Mouse (Mus musculus): ENCODE data around the gene Ube3b. TPM values are rescaled to one million over a fixed set of nuclear protein-coding genes. Genes with fewer than 3 reads are reported as not detected.

The Ube3b gene
- total RNA-seq, 2 experiments from 2014 or later, result 74.7 to 88.0 TPM

DNA sequence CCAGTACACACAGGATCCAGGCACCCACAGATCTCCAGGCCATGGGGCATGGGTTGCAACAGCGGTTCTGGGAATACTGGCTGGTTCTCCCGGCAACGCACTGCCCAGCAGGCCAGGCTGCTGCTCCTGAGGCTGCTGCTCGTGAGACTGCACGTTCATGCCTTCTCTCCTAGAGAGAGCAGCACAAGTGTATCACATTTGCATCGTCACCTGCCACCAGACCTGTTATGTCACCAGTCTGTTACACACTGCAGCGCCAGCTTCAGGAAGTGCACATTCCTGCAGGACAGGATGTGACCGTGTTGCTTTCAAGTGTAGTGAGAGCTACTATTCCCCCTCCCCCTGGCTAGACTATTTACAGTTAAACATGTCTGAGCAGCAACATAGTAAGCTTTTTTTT is 36.4 kb downstream of the Ube3b start:
- intact Hi-C loops (cut with DNase I), result no loop called here
- DNase-seq (ENCODE audit: low spot score in 2 of 2), result no peak

DNA sequence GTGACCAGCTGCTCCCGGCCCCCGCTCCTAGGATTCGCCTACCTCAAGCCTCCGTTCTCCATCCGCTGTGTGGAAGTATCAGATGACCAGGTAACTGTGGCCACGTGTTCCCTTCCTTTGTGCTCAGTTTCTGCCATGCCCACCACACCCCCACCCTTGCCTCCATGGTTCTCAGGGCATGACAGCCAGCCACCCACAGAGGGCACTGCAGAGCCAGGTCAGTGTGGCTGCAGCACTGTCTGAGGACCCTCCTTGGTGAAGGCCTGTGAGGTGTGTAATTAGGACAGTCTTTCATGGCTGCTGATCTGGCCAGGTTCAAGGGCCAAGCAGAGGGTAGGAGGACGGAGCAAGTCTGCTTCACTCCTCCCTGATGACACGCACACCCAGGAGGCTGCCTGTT is 38.1 kb downstream of the Ube3b start:
- DNase-seq (ENCODE audit: low spot score in 2 of 2), result no peak
- intact Hi-C loops (cut with DNase I), result no loop called here

DNA sequence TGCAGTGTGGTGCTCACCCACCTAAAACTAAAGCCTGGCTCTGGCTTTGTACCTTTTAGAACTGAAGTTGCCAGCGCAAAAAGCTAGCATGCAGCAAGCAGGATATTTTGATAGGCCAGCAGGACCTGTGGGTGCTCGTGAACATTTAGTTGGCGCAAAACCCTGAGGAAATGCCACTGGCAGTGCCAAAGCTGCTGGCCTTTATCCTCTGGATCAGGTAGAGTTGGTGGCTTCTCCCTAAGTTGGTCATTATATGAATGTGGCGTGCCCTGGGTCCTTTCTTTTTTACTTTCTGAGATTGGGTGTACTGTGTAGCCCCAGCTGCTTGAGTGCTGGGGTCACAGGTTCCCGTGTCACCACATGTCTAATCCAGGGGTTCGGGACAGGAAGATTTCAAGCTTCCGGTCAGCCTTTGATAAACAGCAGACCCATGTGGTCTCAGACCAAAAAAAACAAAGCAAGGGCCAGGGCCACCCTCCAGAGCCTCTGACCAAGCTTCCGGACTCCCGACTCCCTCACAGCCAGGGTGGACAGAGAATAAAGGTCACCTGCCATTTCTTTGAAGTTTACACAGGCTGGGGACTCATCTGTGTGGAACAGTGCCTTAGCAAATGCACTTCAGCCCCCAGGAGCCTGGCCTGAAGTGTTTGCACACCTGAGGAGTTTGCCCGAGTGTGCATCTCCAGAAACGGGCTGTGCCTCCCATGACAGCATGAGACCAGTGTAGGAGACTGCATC is 41.3 kb downstream of the Ube3b start:
- intact Hi-C loops (cut with DNase I), result no loop called here
- no peak for DNase-seq (ENCODE audit: low spot score in 2 of 2)

DNA sequence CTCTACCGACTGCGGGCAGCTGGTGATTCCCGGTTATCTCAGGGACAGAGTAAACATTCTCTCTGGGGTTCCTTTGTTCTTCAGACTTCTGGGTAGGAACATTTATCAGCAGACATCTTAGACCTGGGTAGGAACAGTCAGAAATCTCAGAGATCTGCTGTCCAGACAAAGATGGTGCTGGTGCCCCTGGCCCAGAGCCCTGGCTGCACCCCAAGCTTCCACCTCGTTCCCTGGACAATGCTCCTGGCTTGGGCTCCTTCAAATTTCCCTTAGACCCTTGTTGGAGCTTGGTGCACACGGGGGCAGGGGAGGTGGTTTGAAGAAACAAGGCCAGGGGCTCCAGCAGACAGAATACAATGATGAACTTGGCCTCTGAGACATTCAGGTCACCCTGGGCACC is 42.2 kb downstream of the Ube3b start:
- no peak for DNase-seq (ENCODE audit: low spot score in 2 of 2)
- intact Hi-C loops (cut with DNase I), result no loop called here

DNA sequence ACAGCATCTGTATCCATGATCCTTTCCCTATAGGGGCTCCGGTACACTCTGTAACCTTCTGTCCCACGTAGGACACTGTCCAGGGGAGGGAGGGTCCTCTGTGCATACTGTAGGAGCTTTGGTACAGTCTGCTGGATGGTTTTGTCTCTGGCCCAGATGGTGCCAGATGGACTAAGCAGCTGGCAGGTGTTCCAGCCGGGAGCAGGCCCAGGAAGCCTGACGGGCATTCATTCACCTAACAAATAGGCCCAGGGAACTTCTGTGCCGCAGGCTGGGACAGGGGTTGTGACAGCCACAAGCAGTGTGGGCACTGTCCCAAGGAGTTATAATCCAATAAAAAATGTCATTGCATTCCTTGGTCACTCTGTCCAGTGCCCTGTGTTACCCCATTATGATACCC is 43.6 kb downstream of the Ube3b start:
- intact Hi-C loops (cut with DNase I), result no loop called here

DNA sequence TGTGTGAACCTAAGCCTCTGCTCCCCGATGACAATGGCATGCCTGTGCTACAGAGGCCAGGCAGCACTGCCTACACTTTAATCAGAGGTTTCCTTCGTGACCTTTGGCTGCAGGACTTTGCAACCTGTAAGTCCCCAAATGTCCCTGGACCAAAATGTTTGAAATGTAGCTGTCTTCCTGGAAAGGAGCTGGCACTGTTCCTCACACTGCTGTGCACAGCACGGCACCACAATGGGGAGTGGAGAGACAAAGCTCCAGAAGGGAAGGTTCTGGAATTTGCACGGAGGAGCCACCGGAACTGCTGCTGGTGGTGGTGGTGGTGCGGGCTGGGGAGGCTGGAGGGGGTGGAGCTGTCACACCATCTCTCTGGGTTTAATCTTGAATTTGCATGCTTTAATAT is 46.3 kb downstream of the Ube3b start:
- intact Hi-C loops (cut with DNase I), result no loop called here
- DNase-seq (ENCODE audit: low spot score in 2 of 2), result no peak

More for the DNA sequence above, 43.6 kb downstream of the Ube3b start:
- no peak for DNase-seq (ENCODE audit: low spot score in 2 of 2)

DNA sequence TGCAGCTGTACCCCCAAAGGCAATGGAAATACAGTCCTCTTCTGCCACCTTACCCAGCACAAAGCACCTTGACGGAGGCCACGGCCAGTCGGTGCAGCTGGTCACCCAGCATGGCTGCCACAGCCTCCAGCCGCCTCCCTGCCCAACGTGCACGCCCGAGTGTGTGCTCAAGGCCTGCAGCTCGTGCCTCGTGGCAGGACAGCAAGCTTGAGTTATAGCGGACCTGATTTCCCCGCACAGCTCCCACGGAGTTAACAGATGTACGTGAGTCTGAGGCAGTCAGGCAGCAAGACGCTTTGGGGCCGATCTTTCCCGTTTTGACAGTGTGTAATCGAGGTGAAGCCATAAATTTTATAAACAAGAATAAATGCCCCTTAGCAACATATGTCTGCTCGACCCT is 48.2 kb downstream of the Ube3b start:
- DNase-seq (ENCODE audit: low spot score in 2 of 2), result no peak
- intact Hi-C loops (cut with DNase I), result no loop called here

DNA sequence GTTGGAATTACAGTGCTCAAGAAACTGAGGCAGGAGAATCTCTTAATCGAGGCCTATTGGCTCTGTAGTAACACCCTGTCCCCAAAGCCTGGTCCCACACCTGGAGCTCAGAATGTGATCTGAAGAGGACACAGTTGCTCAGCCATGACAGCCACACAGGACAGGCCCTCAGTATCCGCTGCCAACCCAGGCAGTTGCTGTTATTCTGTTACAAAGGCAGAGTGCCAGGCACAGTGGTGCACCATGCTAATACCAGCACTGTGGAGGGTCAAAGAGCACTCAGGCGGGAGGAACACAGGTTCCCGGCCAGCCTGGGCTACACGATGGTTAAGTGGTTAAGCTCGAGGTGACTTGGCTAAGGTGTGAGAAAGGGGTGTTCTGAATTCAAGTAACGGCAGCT is 49.4 kb downstream of the Ube3b start:
- DNase-seq (ENCODE audit: low spot score in 2 of 2), result no peak
- intact Hi-C loops (cut with DNase I), result no loop called here

DNA sequence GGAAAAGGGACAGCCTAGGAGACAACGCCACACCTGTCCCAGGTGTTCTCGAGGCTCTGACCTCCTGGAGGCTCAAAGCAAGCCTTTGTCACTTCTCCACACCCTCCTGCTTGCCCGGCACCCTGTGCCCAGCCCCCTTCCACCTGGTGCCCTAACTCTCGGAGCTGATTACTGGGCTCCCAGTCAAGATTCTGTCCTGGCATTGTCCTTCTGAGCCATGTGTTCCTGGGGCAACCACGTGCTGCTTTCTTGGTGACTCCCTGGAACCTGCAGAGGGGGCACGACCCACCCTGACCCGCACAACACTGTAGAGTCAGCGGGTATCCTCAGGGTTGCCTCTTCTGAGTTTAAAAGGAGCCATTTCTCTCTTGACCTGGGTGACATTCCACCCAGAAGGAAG is 54.0 kb downstream of the Ube3b start:
- intact Hi-C loops (cut with DNase I), result no loop called here
- DNase-seq (ENCODE audit: low spot score in 2 of 2), result no peak

DNA sequence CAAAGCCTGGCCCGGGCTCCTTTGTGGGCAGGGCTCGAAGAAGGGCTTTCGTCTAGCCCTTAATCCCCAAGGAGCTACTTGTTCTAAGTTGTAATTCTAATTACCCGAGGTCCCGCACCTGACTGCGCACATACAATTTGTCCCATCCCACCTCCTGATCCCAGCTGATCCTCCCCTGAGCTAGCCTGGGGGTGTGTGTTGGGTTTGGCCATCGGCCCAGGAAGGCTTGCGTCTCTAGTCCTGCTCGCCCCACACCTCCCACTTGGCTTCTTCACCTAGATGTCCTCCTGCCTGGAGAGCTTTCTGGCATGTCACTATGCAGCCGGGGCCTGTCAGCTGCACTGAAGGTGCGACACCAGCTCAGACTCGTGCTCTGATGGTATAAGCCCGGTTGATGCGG is 55.2 kb downstream of the Ube3b start:
- intact Hi-C loops (cut with DNase I), result no loop called here
- no peak for DNase-seq (ENCODE audit: low spot score in 2 of 2)

DNA sequence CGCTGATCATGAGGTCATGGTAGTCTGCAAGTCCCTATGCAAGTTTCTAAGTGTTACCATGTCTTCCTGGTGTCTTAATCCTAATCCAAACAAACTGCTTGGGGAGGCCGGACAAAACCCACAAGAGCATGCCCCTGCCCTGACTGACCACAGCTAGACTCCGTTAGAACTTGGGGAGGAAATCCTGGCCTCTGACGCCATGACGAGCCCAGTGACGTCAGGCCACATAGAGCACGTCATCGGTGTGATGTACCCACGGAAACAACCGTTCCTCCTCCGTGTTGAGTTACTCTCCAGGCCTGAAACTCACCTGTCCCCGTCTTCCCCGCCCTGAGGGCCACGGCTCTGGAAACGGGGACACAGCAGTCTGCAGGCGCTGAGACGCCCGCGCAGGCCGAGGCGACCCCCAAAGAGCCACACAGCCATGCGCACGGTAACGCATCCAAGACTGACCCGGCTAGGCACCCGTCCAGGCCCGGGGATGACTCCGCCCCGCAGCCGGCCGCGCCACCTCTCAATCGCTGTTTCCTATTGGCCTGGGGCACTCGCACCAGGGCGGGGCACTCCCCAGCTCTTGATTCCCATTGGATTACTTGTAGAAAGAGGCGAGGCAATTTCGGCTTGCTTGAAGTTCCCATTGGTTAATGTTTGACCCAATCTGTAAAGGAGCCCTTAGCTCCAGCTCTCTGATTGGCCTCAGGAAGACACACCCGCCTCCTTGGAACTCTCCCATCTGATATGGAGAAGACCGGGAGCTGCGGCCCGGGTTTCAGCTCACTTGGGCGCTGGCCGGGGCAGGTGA is 63.4 kb downstream of the Ube3b start, which contains the start of the genes Mmab and Mvk:
TSS of gene Mmab (minus strand) at position 495 of the 802 bp plus-strand sequence.
TSS of gene Mvk (plus strand) at position 704 of the 802 bp plus-strand sequence.
- intact Hi-C loops (cut with DNase I), result loop anchor here (5.0 kb wide), 1 partner anchor 61 kb away; the partner anchor contains the start of genes Kctd10 and Ube3b
- peak; percentile 98 to 99 for DNase-seq (ENCODE audit: low spot score in 2 of 2)

DNA sequence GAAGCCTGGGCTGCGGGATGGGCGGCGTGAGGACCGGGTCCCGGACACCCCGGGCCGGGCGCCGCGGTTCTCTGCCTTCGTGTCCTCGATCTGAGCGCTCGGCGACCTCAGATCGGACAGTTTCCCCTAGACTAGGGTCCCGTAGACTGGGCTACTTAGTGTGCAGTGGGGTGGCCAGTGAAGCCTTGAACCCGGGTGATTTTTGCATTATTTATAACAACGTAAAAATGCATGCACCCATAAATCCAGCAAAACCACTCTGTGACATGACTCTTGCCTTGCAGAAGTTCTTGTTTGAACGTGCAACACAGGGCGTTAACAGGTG is 63.9 kb downstream of the Ube3b start:
- intact Hi-C loops (cut with DNase I), result loop anchor here (5.0 kb wide), 1 partner anchor 62 kb away; the partner anchor contains the start of genes Kctd10 and Ube3b
- no peak for DNase-seq (ENCODE audit: low spot score in 2 of 2)

DNA sequence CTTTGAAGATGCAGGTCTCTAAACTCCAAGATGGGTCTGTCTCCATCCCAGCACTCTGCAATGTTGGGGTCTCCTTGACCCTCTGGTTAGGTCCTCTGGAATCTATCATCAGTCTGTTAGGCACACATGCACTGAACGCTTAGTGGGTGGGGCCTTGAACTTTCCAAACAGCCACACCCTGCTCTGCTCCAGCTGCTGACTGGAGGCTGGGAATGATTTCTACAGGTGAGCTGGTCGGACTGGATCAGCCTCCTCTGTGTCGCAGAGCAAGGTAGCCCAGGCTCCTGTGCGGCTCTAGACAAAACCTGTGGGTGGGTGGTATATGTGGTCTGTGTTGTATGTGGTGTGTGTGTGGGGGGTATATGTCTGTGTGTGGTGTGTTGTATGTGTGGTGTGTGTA is 68.6 kb downstream of the Ube3b start:
- intact Hi-C loops (cut with DNase I), result no loop called here

DNA sequence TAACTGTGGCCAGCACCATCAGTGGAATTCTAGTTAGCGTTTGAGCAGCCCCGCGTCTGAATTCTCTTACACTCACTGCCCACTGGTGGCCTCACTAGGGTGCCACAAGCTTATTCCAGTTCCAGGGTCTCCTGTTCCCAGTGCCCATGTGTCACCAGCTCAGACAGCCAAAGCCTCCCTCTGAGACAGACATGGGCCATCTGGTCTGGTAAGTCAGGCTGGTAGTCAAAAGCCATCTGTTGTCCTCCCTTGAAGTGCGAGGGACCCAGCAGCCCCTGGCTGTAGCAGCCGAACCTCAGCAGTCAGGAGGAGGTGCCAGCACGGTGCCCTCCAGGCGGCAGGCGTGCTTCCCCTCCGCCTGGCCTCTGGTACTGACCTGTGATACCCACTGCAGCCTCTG is 75.9 kb downstream of the Ube3b start:
- intact Hi-C loops (cut with DNase I), result no loop called here
- DNase-seq (ENCODE audit: low spot score in 2 of 2), result no peak

More for the DNA sequence above, 68.6 kb downstream of the Ube3b start:
- no peak for DNase-seq (ENCODE audit: low spot score in 2 of 2)

DNA sequence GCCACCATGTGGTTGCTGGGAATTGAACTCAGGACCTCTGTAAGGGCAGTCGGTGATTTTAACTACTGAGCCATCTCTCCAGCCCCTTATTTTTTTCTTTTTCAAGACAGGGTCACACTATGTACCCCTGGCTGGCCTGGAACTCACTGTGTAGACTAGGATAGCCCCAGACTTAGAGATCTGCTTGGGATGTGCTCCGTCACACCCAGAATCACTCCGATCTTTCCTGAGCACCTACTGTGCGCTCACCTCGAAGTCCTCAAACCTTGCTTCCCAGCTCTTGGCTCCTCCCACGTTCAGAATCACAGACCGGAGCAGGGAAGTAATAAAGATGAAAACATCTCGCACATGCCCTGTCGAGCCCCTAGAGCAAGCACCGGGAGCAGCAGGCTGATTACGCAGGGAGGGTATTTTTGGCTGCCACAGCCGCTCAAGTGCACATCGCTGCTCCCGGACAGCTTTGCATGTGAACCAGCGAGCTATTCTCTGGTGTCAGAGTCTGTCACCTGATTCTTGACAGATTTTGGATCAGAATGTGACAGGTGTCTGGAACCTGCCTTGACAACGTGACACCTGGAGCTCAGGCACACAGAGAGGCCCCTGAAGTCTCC is 76.7 kb downstream of the Ube3b start:
- intact Hi-C loops (cut with DNase I), result no loop called here
- no peak for DNase-seq (ENCODE audit: low spot score in 2 of 2)

DNA sequence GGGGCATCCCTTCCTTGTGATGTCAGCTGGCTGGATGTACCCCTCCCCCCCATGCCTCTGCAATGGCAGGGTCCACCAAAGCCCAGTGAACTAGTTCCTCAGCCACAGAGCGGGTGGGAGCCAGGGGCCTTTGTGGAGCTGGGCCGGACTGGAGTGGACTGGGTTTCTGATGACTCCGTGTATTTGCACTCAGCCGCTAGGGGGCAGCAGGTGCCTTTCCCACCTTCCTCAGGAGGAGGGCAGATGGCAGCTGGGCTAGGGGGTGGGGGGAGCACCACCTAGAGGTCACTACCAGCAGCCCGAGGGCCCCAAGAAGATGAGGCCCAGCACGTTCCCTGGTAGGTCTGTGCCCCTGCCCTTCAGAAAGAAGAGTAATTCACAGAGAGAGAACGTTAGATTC is 80.8 kb downstream of the Ube3b start:
- intact Hi-C loops (cut with DNase I), result loop anchor here (2.0 to 5.0 kb wide), 2 partner anchors 108 to 146 kb away; partner anchors contain the start of gene Fam222a
- peak; percentile 71 to 75 for DNase-seq (ENCODE audit: low spot score in 2 of 2)

DNA sequence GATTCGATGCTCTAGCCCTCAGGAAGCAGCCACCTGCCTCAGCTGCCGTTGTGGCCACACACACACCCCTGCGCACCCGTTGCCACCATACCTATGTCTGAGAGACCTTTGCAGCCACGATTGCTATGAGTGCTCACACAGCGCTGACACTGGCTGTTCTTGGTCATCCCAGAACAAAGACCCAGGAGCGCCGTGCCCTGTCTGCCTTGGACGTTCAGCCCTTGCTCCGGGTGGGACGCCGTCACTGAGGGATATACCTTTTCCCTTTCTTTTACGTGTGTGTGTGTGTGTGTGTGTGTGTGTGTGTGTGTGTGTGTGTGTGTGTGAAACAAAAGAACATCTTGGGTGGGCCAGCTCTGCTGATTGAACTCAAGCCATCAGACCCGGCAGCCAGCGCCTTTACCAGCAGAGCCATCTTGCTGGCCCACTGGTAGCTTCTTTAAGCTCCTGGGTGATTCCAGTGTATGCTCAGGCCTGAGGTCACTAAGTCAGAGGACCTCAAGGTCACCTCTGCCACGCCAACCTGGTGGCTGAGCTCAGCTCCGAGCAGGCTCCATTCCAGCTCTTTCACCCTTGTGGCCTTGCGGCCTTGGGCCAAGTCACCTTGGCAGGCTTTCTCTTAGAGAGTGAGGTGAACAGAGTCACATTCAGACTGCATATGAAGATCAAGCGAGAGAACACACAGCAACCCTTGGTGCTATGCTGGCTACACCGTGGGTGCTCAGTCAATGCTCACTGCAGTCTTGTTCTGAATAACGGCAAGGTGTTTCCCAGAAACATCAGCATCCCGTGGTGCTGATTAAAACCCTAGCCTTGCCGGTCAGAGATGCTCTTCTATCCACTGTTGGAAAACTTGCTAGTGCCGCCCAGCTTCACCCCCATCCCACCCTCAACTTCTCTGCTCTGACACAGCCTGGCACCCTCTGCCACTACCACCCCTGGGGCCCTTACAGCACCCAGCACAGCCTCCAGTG is 81.9 kb downstream of the Ube3b start:
- intact Hi-C loops (cut with DNase I), result loop anchor here (5.0 kb wide), 1 partner anchor 145 kb away; no protein-coding TSS in a partner anchor
- no peak for DNase-seq (ENCODE audit: low spot score in 2 of 2)

DNA sequence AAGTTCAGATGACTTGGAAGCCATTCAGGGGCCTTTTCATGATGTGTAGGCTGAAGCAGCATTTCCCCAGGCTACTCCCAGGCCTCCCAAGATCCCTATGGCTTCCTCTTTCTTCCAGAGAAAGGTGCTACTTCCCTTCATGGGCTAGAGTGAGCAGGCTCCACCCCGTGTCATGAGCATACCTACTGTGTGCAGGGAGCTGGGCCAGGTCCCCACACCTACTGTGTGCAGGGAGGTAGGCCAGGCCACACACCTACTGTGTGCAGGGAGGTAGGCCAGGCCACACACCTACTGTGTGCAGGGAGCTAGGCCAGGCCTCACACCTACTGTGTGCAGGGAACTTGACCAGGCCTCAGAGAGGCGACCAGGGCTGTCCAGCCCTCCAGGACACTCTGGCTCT is 84.2 kb downstream of the Ube3b start:
- no peak for DNase-seq (ENCODE audit: low spot score in 2 of 2)
- intact Hi-C loops (cut with DNase I), result loop anchor here (5.0 kb wide), 1 partner anchor 143 kb away; no protein-coding TSS in a partner anchor

DNA sequence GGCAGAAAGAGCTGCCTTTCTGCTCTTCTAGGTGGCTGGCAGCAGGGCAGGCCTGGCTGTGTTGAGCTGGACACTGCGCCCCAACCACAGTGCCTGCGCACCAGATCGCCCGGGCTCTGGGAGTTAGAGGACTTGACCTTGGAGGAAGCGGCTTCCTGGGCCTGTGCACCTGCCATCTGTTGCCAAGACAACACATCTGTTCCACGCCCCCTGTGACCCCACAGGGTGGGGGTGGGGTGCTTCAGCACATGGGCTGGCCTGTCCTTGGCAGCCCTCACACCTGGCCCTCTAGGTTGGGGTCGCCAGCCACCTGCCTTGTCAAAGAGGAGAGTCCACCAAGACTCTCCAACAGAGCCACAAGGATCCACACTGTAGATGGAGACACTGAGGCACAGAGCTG is 85.2 kb downstream of the Ube3b start:
- DNase-seq (ENCODE audit: low spot score in 2 of 2), result no peak
- intact Hi-C loops (cut with DNase I), result no loop called here
